Mouse (Mus musculus): ENCODE results near the gene Zmiz1. TPM values are rescaled to one million over a fixed set of nuclear protein-coding genes. Genes with fewer than 3 reads are reported as not detected.

The Zmiz1 gene
- total RNA-seq, 2 experiments from 2014 or later = 115 to 128 TPM

DNA sequence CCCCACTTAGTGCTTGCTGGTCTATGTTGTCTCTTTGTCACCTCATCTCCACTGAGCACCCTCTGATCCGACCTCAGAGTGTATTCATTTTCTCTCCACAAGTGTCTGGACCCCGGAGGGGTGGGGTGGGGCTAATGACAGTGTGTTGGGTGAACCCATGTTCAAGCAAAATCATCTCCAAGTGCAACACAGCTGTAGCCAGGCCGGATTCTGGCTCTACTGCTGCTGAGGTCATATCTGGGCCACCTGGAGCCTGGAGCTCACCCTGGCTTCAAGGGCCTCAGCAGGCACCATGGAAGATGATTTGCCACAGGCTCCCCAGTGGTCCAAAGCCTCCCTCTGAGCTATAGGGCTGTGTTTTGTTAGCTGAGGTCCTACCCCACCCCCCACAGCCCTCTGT is 52.6 kb downstream of the Zmiz1 start:
- no peak for DNase-seq (ENCODE audit: low spot score in 2 of 2)

DNA sequence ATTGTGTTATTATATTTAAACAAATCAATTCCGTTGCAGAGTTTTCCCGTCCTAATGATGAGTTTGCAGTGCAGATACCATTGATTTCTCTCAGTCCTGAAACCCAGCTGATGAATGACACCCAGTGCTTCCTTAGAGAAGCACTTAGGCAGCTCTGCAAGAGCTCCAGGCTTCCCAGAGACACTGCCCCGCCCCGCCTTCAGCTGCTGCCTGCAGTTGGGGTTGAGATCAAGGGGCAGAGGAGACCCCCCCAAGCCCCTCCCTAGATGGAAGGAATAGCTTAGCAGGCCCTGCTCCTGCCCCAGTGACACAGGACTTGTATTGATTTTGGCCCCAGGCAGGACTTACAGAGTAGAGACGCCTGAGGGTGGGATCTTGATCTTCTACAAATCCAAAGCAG is 53.0 kb downstream of the Zmiz1 start:
- no peak for DNase-seq (ENCODE audit: low spot score in 2 of 2)

DNA sequence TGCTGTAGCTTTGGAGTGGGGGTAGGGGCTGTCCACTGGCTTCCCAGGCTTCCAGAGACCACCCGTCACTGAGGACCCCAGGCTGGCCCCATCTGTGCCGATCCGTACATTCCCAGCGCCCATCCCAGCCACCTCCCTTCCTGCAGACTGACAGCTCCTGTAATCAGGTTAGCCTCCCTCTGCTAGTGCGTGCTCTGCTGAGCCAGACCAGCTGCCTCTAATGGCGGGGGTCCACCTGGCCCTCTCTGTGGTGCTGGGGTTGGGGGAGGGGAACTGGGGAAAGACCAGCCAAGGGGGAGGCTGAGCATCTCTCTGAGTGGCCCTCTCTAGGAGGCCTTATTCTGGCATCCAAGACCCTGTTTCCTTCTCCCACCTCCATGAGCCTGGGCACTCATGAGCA is 53.8 kb downstream of the Zmiz1 start:
- DNase-seq (ENCODE audit: low spot score in 2 of 2) = no peak

DNA sequence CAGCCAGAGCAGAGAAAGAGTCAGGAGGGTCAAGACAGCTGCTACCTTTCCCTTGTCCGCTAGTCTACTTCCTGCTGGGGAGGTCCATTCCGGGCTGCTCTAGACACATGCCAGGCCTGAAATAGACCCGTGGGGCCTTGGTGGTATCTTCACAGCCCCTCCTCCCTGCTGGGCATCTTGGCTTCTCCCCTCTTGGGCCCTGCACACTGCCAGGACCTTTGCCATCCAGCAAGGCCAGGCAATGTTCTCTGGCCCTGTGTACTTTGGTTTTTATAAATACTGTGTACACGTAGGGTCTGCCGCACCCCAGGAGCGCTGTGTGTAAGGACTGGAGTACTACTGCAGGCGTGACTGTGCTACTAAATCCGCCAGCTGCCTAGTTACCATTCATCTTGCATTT is 54.5 kb downstream of the Zmiz1 start:
- DNase-seq (ENCODE audit: low spot score in 2 of 2) = no peak

DNA sequence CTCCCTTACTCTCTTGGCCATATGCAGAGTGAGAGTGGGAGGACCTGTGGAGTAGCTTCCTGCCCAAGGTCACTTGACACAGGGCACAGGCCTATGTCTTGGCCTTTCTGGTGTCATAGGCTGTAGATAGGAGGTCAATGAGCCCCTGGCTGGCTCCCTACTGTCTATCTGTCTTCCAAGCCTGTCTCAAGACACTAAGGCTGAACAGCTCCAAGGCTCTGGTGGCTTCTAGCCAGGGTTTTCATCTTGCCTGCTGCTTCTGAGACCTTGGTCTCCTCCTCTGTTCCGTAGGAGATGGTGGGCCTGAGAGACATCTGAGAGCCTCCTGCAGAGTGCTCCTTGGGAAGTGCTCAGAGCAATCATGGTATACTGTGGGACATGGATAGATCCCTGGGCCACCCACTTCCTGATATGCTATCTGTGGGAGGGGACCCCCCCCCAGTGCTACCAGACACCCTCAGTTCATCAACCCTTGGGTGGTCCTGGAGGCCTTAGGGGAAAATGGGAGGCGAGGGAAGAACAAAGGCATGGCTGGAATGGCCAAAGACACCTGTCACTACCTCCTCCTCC is 56.0 kb downstream of the Zmiz1 start:
- DNase-seq (ENCODE audit: low spot score in 2 of 2) = no peak

DNA sequence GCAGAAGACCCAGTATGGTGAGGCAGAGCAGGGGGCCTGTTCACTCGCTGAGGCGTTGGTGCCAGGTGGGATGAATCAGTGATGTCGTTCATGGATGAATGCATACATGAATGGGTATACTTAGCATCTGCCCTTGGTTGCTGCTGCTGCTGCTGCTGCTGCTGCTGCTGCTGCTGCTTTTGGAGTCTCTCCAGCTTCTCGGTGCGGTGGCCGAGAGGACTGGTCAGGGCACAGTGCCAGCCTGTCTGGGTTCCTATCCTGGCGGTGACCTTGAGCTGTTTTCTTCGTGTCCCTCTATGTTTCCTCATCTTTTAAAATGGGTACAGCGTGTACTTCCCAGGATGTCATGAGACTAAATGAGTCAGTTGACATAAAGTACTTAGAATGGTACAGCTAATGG is 56.9 kb downstream of the Zmiz1 start:
- no peak for DNase-seq (ENCODE audit: low spot score in 2 of 2)

DNA sequence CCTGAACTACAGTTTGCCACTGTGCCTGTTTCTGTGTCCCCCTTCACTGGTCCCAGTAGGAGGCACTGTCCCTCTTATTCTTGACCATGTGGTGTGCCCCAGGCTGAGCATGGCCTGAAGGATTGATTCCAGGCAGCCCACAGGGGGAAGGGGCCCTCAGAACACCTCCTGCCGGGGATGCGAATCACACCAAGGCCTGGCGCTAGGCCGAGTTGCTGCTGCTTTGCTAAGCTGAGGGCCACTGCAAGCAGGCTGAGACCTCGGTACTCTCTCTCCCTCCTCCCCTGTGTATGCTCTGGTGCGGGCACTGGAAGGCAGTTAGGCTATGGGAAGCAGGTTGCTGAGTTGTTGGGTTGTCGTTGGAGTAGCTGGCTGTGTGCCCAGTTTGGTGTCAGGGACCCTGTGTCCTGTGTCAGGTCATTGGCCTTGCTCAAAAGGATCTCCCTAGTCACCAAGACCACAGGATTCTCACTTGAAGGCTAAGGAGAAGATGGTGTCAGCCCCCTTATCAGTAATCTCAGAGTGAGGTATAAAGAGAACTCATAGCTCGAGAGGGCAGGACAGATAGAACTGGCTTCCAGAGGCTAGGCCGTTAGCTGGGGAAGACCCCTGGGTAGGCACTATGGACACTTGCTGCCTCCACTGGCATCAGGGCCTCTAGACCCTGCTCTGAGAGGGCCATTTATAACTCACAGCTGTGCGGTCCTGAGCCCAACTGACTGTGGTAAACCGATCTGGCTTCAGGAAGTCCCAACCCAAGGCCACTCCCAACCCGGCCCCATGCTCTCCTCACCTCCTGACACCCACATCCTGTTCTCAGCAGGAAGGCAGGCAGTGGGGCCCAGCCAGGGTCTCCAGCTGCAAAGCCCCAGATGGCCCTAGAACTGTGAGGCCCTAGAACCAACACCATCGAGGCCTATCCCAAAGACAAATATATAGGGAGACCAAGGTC is 57.9 kb downstream of the Zmiz1 start:
- no peak for DNase-seq (ENCODE audit: low spot score in 2 of 2)

DNA sequence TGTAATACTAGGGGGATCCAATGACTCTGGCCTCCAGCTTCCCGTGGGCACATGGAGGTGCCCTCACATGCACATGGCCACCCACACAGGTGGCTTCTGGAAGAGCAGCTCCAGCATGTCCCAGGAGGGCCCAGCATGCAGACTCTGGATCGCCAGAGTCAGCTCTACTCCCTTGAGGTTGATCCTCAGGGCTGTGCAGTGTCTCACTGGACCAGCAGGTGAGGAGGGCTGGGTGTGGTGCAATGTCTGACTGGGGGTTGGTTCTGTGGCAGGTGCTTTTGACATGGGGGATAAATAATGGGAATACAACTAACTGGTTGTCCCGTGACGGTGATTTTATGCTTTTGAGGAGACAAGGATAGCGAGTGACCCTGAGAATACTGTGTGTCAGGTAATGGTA is 59.7 kb downstream of the Zmiz1 start:
- no peak for DNase-seq (ENCODE audit: low spot score in 2 of 2)

DNA sequence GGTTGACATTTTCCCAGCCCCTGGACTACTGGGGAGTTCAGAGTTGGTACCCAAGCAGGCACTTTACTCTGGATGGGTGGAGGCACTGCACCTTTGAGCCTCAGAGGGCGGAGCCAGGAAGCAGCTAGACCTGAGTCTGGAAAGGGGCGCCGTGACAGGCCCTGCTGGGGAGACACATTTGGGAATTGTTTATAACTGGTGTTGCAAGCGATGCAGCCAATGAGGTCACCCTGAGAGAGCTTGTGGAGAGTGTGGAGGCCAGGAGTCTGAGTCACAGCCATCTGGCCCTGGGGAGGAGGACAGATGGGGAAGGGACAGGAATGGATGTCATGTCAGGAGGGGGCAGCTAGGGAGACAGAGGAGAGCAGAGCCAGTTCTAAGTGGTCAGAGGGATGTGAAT is 60.7 kb downstream of the Zmiz1 start:
- no peak for DNase-seq (ENCODE audit: low spot score in 2 of 2)

DNA sequence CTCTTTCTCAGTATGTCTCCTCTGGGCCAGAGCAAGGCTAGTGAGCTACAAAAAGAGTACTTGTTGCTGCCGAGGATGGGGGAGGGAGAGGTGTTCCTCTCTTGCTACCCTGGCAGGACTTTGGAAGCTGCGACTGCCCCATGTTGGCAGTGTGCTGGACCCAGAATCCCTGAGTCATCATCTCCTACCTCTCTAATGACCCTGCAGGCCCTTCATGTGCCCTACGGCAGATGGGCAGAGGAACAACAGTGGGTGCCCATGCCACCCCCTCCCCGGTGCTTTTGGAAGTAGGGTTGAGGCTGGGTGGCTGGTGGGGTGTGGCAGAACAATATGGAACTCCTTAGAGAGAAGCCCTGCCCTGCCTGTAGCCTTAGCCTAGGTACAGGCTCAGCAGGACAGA is 61.6 kb downstream of the Zmiz1 start:
- DNase-seq (ENCODE audit: low spot score in 2 of 2) = no peak

DNA sequence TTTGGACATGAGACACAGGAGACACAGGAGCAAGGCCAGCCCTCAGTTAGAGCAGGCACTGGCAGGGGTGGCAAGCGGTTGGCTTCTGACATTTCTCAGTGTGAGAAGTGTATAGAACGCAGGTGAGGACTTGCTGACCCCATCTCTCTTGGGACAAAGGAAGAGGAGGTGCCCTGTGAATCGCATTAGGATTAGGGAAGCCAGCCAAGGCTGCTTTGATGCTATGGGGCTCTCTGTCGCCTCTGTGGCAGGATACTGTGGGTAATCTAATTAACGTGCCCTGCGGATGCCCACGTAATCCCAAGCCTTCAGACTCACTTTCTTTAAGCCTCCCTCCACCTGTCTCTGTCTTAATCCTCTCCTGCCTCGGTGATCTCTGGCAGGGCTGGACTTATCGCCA is 62.0 kb downstream of the Zmiz1 start:
- DNase-seq (ENCODE audit: low spot score in 2 of 2) = no peak

DNA sequence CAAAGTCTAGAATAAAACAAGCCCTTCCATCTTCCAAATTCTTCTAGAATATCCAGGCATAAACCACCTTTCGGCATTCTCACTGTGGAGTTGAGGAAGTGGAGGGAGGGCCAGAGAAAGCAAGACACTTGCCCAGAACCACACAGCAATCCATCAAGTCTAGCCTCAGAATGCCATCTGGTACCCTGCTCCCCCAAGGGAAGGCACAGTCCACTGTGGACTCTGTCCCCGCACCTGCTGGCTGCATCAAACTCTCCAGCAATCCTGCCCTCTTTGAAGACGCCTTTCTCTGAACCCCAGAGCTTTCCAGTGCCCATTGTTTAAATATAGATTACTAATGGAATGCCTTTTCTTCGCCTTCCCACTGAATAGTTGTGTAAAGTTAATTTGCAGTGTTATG is 62.5 kb downstream of the Zmiz1 start:
- DNase-seq (ENCODE audit: low spot score in 2 of 2) = no peak

DNA sequence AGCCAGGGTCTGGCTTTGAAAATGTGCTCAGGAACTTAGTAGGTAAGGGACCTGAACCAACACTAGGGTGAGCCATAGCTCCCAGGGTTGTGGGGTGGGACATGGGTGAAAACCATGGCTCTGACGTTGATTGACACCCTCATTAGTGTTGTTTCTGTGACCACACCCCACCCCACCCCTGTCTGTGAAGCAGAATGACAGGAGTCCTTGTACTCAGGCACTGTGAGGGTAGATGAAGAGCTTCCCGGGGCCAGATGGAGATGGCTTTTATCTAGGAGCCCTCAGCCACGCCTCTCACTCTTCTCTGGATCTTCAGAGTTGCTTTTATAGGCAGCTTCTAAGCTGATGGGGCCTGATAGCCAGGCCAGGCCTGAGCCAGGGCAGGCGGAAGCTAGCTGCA is 63.4 kb downstream of the Zmiz1 start:
- DNase-seq (ENCODE audit: low spot score in 2 of 2) = no peak

DNA sequence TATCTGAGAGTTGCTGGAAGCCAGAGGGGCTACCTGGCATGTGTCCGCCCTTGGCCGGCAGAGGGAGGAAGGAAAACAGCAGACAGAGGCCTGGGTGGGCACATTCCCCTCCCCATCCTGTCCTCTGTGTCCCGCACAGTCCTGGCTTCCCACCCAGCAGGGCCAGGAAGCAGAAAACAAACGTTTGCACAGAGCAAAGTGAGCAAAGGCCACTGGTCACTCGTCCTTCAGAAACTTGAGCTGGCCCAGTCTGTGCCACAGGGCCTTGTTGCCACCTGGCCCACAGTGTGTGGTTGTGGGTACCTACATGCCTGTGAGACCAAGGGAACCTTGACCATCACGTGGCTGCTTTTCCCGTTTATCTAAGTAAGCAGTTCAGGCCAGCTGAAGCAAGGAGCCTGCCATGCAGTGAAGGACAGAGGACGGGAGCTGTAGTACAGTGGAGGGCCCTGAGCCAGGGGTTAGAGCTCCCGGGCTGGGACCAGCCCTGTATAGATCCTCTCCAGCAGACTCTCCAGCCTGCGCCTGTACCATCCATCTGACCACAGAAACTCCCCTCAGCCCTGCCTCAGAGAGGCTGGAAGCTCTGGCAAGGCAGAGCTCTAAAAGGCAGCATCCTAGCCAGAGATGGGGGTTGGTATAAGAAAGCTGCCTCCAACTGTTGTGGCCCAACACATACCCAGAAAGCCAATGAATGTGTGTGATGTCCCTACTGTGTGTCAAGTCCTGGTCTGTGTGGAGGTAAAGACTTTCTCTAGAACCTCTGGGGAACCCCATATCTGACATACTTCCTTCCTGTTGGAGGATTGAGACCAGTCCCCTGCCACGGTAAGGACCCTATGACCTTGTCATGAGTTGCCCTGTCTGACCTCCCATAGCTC is 64.5 kb downstream of the Zmiz1 start:
- DNase-seq (ENCODE audit: low spot score in 2 of 2) = no peak

DNA sequence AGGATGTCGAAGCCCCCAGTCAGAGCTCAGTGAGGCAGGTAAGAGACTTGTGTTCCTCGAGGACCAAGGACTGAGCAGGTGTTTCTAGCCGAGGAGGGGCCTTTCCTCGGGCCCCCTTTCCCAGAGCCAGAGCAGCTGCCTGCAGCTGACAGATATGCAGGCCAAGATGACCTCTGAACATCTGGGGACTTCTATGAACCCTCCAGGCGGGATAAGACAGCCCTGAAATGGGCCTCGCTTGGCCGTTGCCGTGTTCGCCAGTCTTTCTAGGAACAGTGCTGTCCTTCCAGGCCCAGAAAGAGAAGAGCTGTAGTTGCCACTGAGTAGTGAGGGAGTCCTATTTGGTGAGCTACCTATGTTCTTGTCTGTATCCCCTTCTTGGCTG is 65.1 kb downstream of the Zmiz1 start:
- no peak for DNase-seq (ENCODE audit: low spot score in 2 of 2)

DNA sequence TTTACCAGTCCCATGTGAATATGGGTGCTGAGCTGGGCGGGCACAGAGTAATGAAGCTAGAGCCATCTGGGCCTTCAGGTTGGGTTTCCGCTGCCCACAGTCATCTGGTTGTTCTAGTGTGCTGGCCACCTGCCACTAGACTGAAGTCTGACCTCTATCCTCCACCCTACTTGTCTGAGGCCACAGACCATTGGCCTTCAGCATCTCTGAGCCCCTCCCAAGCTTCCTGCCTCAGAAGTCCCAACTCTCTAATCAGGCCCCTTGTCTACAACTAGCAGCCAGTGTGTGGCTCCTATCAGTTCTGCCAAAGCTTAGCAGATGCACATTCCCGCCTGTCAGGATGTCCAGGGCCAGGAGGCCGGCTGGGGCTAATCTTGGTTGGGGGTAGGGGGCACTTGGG is 65.9 kb downstream of the Zmiz1 start:
- no peak for DNase-seq (ENCODE audit: low spot score in 2 of 2)

DNA sequence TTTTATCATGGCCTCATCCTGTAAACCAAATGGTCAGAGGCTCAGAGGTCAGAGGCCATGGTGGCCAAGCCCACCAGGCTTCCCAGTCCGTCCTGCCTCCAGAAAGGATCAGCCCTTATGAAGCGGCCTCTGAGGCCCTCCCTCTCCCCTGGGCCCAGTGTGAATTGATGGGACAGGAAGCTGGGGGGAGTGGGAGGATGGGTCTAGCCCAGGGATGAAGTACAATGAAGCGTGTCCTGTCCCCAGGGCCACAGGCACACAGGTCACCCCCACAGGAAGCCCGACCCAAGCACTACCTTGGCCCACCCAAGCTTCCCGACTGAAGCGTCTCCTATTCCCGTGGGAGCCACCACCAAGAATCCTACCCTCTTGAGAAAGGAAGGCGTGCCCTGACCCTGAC is 66.7 kb downstream of the Zmiz1 start:
- no peak for DNase-seq (ENCODE audit: low spot score in 2 of 2)

DNA sequence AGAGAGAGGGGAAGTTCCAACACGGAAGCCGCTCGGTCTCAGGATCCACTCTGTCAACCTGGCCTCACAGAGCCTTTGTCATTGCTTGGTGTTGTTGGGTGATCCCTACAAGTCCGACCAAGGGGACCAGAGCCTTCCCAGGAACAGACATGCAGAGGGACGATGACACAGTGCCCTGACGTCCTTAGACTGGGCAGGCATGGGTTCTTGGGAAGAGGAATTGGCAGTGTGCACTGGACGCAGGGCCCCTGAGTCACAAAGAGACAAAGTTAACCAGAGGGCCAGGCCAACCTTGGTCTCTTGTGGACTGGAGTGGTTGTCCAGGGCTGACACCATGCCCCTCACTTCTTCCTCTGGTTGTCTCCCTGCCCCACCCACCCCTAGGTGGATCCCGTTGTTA is 67.9 kb downstream of the Zmiz1 start:
- no peak for DNase-seq (ENCODE audit: low spot score in 2 of 2)

DNA sequence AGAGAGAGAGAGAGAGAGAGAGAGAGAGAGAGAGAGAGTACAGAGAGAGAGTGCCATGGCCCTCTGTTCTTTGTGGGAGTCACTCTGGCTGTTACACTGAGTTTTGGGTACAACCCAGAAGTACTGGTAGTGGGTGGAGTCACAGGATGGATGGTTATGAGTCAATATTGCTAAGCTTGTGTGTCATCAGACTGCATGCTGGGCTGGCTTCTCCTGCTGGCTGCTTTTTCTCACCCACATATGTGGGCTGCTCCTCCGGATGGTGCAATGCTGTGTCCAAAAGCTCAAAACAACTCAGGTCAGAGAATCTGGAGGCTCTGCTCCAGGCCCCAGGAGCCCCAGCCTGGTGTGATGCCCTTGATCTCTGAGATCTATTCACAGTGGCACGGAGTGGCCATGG is 68.3 kb downstream of the Zmiz1 start:
- DNase-seq (ENCODE audit: low spot score in 2 of 2) = no peak

DNA sequence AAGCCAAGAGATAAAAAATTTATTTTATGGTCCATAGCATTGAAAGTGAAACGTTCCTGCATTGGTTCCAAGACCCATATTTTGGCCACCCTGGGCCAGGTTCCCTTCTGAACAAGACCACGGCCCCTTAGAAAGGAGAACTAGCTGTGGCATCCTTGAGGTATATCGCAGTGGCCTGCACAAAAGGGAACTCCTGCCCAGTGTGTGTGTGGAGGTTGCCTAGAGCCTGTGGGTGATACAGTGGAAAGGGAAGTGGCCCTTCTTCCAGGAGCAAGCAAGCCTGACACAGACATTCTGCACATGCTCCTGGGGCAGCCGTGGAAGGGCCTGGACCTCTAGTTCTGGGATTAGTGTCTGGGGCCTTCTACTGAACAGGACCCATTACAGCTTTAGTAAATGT is 71.4 kb downstream of the Zmiz1 start:
- DNase-seq (ENCODE audit: low spot score in 2 of 2) = no peak

DNA sequence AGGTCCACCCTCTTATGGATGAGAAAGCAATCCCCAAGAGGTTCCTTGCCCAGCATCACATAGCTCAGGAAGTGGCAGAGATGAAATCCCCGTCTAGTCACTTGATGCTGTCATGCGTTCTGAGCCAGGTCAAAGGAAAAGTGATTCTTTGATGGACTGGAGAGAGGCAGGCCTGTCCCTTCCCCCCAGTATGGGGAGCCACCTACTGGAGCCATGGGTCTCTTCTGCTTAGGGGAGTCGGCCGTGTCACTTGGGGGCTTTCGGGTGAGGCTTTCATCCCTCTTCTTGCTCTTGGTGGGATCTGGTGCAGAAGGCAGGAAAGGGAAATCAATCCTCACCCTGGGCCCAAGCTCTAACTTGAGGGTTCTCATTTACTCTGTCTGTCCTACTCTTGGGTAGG is 71.8 kb downstream of the Zmiz1 start:
- no peak for DNase-seq (ENCODE audit: low spot score in 2 of 2)

DNA sequence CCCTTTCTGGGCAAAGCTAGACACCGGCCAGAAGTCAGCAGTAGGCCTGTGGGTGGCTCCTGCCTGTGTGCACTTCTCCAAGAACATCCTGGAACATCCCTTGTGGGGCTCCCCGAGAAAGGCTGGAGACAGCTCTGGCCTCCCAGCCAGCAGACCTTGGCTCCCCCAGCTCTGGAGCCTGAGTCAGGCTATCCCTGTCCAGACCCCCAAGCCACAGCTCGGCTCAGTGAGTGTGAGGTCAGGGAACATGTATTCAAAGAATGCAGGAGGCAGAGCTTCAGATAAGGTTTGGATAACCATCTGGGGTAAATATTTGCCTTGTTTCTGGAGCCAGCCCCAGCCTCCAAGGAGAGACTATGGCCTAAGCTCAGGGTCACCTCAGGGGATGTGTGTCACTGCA is 74.0 kb downstream of the Zmiz1 start:
- no peak for DNase-seq (ENCODE audit: low spot score in 2 of 2)

Data from layer of hippocampus, postnatal 10 days (tissue).